Mouse (Mus musculus): Measurements from ENCODE around the gene Rln1.

DNA sequence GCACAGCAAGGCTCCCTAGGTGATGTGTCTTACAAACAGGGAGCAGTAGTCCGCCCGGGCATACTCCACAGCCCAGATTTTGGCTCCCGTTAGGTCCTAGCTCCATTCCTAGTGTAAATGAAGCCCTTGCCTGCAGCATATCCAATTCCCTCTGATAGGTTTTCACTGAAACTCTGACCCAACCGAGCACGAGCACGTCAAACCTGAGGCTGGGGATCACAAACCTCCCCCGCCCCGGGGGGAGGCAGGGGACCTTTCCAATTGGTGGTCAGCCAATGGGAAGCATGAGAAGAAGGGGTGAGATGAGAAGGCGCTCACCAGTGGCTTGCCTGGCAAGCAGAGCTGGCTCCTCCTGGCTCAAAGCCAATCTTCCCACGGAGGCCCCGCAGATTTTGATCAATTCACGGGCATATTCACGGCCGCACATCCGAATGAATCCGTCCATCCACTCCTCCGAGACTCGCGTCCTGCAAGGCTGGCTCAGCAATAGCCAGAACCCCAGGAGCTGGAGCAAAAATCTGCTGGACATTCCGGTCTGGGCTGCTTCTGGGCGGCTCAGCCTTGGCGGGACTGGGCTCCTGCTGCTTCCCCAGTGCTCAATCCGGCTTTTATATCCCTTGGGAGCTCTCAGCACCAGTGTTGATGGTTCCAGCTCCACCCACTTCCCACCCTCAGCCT lies at the start of gene Rln1:
- TF ChIP-seq POLR2A (IDR thresholded peaks at IDR 0.05; ENCODE audit: insufficient read depth, low read depth, low read length) (no peak), CTCF (IDR thresholded peaks at IDR 0.05; ENCODE audit: insufficient read depth, low read depth, low read length) (no peak)

All from olfactory bulb, adult 2 months (tissue).